Mouse (Mus musculus): ENCODE results near the gene Zfp280d. TPM values are rescaled to one million over a fixed set of nuclear protein-coding genes. Genes with fewer than 3 reads are reported as not detected.
"Not testable (repeated sequence)": the region's sequence is repeated elsewhere in the genome, so short reads cannot be mapped to it uniquely, and the experiment has no call there.

Gene Zfp280d
- polyA plus RNA-seq, 1 experiment from 2014 or later = 38.7 TPM

- no peak for ATAC-seq
- 89% methylated on average over 4 of the region's 4 CpGs for WGBS
Measured at GRCm38 (mm10) chr9:72388934-72389333, 114.3 kb downstream of the Zfp280d start.

DNA sequence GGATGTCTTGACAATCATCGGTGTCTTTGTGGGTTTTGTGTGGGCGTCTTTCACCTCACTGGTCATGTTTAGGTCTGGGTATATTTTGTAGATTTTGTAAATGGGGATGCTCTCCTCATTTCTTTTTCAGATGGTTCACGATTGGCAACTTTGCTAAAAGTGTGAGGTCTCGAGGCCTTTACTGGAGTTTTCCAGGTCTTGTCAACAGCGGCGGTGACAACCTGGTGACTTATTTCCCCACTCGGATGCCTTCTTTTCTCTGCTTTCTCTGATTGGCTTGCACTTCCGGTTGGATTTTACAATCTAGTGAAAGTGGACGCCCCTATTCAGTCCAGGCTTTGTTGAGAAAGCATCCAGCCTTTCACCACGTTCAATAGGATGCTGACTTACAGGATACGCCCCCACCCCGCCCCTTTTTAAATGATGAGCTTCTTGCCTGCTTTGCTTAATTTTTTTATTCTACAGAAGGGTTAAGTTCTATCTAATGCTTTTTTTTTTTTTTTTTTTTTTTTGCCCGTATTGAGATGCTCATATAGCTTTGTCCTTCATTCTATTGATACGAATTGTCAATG, 114.9 kb downstream of the Zfp280d start:
- no peaks in the 10 kb centered on the region for H3K4me1 ChIP-seq (ENCODE audit: control insufficient read depth, insufficient read depth, low read length)
- no peak for ATAC-seq
- no peaks in the 10 kb centered on the region for H3K36me3 ChIP-seq (ENCODE audit: control insufficient read depth, insufficient read depth, low read length)
- H3K27ac ChIP-seq (ENCODE audit: low read depth, low read length) = no peak overlapping the region
- H3K4me3 ChIP-seq (ENCODE audit: low read depth, low read length) = no peak overlapping the region
- no peaks in the 10 kb centered on the region for H3K27me3 ChIP-seq (replicated peaks; ENCODE audit: control insufficient read depth, insufficient read depth, low read length)
- H3K9ac ChIP-seq (ENCODE audit: low read length) = no peak overlapping the region
- DNase-seq (ENCODE audit: low spot score) = no peak
- no peaks in the 10 kb centered on the region for H3K9me3 ChIP-seq (replicated peaks; ENCODE audit: control insufficient read depth, low read length)
- 68% methylated on average over 14 of the region's 14 CpGs for WGBS
- no peak overlapping the region for H3K4me2 ChIP-seq (ENCODE audit: low read length)

More at GRCm38 (mm10) chr9:72388934-72389333, 114.3 kb downstream of the Zfp280d start:
- H3K27me3 ChIP-seq (replicated peaks; ENCODE audit: control insufficient read depth, insufficient read depth, low read length) = no peaks in the 10 kb centered on the region
- H3K4me1 ChIP-seq (ENCODE audit: control insufficient read depth, insufficient read depth, low read length) = no peaks in the 10 kb centered on the region
- no peaks in the 10 kb centered on the region for H3K36me3 ChIP-seq (ENCODE audit: control insufficient read depth, insufficient read depth, low read length)
- no peak overlapping the region for H3K27ac ChIP-seq (ENCODE audit: low read depth, low read length)
- H3K9me3 ChIP-seq (replicated peaks; ENCODE audit: control insufficient read depth, low read length) = no peaks in the 10 kb centered on the region
- H3K4me3 ChIP-seq (ENCODE audit: low read depth, low read length) = no peak overlapping the region
- H3K9ac ChIP-seq (ENCODE audit: low read length) = no peak overlapping the region
- no peak overlapping the region for H3K4me2 ChIP-seq (ENCODE audit: low read length)
- DNase-seq (ENCODE audit: low spot score) = no peak

- no peak for ATAC-seq
- WGBS = 92% methylated on average over 12 of the region's 12 CpGs
- H3K36me3 ChIP-seq (ENCODE audit: control insufficient read depth, insufficient read depth, low read length) = no peaks in the 10 kb centered on the region
Measured at GRCm38 (mm10) chr9:72390321-72391077, 115.8 kb downstream of the Zfp280d start.

GRCm38 (mm10) chr9:72392686-72393085, 118.0 kb downstream of the Zfp280d start:
- Histone ChIP-seq H3K36me3 (ENCODE audit: control insufficient read depth, insufficient read depth, low read length) (no peaks in the 10 kb centered on the region), H3K9ac (ENCODE audit: low read length) (no peak overlapping the region), H3K9me3 (replicated peaks; ENCODE audit: control insufficient read depth, low read length) (no peaks in the 10 kb centered on the region), H3K27ac (ENCODE audit: low read depth, low read length) (no peak overlapping the region), H3K27me3 (replicated peaks; ENCODE audit: control insufficient read depth, insufficient read depth, low read length) (no peaks in the 10 kb centered on the region), H3K4me1 (ENCODE audit: control insufficient read depth, insufficient read depth, low read length) (no peaks in the 10 kb centered on the region), H3K4me2 (ENCODE audit: low read length) (no peak overlapping the region), H3K4me3 (ENCODE audit: low read depth, low read length) (no peak overlapping the region)
- 68% methylated on average over 7 of the region's 7 CpGs for WGBS
- DNase-seq (ENCODE audit: low spot score) (peak; percentile 32), ATAC-seq (no peak)

More at GRCm38 (mm10) chr9:72390321-72391077, 115.8 kb downstream of the Zfp280d start:
- DNase-seq (ENCODE audit: low spot score) = no peak
- Histone ChIP-seq H3K4me1 (ENCODE audit: control insufficient read depth, insufficient read depth, low read length) (no peaks in the 10 kb centered on the region), H3K9me3 (replicated peaks; ENCODE audit: control insufficient read depth, low read length) (no peaks in the 10 kb centered on the region), H3K9ac (ENCODE audit: low read length) (no peak overlapping the region), H3K27ac (ENCODE audit: low read depth, low read length) (no peak overlapping the region), H3K4me2 (ENCODE audit: low read length) (no peak overlapping the region), H3K4me3 (ENCODE audit: low read depth, low read length) (no peak overlapping the region), H3K27me3 (replicated peaks; ENCODE audit: control insufficient read depth, insufficient read depth, low read length) (no peaks in the 10 kb centered on the region)

GRCm38 (mm10) chr9:72393238-72393637, 118.6 kb downstream of the Zfp280d start:
- no peak for ATAC-seq
- peak; percentile 12 for DNase-seq (ENCODE audit: low spot score)
- H3K9me3 ChIP-seq (replicated peaks; ENCODE audit: control insufficient read depth, low read length) = no peaks in the 10 kb centered on the region
- no peak overlapping the region for H3K9ac ChIP-seq (ENCODE audit: low read length)
- H3K4me3 ChIP-seq (ENCODE audit: low read depth, low read length) = no peak overlapping the region
- H3K4me1 ChIP-seq (ENCODE audit: control insufficient read depth, insufficient read depth, low read length) = no peaks in the 10 kb centered on the region
- no peak overlapping the region for H3K4me2 ChIP-seq (ENCODE audit: low read length)
- no peak overlapping the region for H3K27ac ChIP-seq (ENCODE audit: low read depth, low read length)
- H3K27me3 ChIP-seq (replicated peaks; ENCODE audit: control insufficient read depth, insufficient read depth, low read length) = no peaks in the 10 kb centered on the region
- WGBS = 61% methylated on average over 15 of the region's 15 CpGs
- no peaks in the 10 kb centered on the region for H3K36me3 ChIP-seq (ENCODE audit: control insufficient read depth, insufficient read depth, low read length)

- no peaks in the 10 kb centered on the region for H3K27me3 ChIP-seq (replicated peaks; ENCODE audit: control insufficient read depth, insufficient read depth, low read length)
- 57% methylated on average over 8 of the region's 8 CpGs for WGBS
- H3K4me2 ChIP-seq (ENCODE audit: low read length) = no peak overlapping the region
- no peak overlapping the region for H3K27ac ChIP-seq (ENCODE audit: low read depth, low read length)
- ATAC-seq = peak; percentile 40; the same call in 1 of the 2 replicates
- DNase-seq (ENCODE audit: low spot score) = peak; percentile 55
- no peaks in the 10 kb centered on the region for H3K36me3 ChIP-seq (ENCODE audit: control insufficient read depth, insufficient read depth, low read length)
- H3K9me3 ChIP-seq (replicated peaks; ENCODE audit: control insufficient read depth, low read length) = no peaks in the 10 kb centered on the region
- H3K9ac ChIP-seq (ENCODE audit: low read length) = no peak overlapping the region
- no peak overlapping the region for H3K4me3 ChIP-seq (ENCODE audit: low read depth, low read length)
- no peaks in the 10 kb centered on the region for H3K4me1 ChIP-seq (ENCODE audit: control insufficient read depth, insufficient read depth, low read length)
Measured at GRCm38 (mm10) chr9:72393869-72394341, 119.2 kb downstream of the Zfp280d start.

- H3K27ac ChIP-seq (ENCODE audit: low read depth, low read length) = no peak overlapping the region
- H3K4me3 ChIP-seq (ENCODE audit: low read depth, low read length) = no peak overlapping the region
- peaks cover 2% of the 10 kb centered on the region; the same call in 1 of the 2 replicates for H3K4me1 ChIP-seq (ENCODE audit: control insufficient read depth, insufficient read depth, low read length)
- H3K36me3 ChIP-seq (ENCODE audit: control insufficient read depth, insufficient read depth, low read length) = no peaks in the 10 kb centered on the region
- DNase-seq (ENCODE audit: low spot score) = no peak
- no peak overlapping the region for H3K4me2 ChIP-seq (ENCODE audit: low read length)
- H3K27me3 ChIP-seq (replicated peaks; ENCODE audit: control insufficient read depth, insufficient read depth, low read length) = no peaks in the 10 kb centered on the region
- no peak overlapping the region for H3K9ac ChIP-seq (ENCODE audit: low read length)
- H3K9me3 ChIP-seq (replicated peaks; ENCODE audit: control insufficient read depth, low read length) = no peaks in the 10 kb centered on the region
- ATAC-seq = no peak
- 17% methylated on average over 4 of the region's 4 CpGs for WGBS
Measured at GRCm38 (mm10) chr9:72400121-72400520, 125.5 kb downstream of the Zfp280d start.

GRCm38 (mm10) chr9:72401769-72402168, 127.1 kb downstream of the Zfp280d start:
- ATAC-seq; H3K27ac ChIP-seq (ENCODE audit: low read depth, low read length); H3K4me3 ChIP-seq (ENCODE audit: low read depth, low read length); DNase-seq (ENCODE audit: low spot score); H3K9me3 ChIP-seq (replicated peaks; ENCODE audit: control insufficient read depth, low read length); H3K36me3 ChIP-seq (ENCODE audit: control insufficient read depth, insufficient read depth, low read length); H3K4me2 ChIP-seq (ENCODE audit: low read length); H3K4me1 ChIP-seq (ENCODE audit: control insufficient read depth, insufficient read depth, low read length); H3K9ac ChIP-seq (ENCODE audit: low read length); H3K27me3 ChIP-seq (replicated peaks; ENCODE audit: control insufficient read depth, insufficient read depth, low read length): not testable (repeated sequence)
- 82% methylated on average over 4 of the region's 4 CpGs for WGBS

GRCm38 (mm10) chr9:72403421-72403820, 128.8 kb downstream of the Zfp280d start:
- H3K9ac ChIP-seq (ENCODE audit: low read length) = no peak overlapping the region
- H3K4me2 ChIP-seq (ENCODE audit: low read length) = no peak overlapping the region
- DNase-seq (ENCODE audit: low spot score) = no peak
- 70% methylated on average over 6 of the region's 6 CpGs for WGBS
- no peaks in the 10 kb centered on the region for H3K36me3 ChIP-seq (ENCODE audit: control insufficient read depth, insufficient read depth, low read length)
- no peaks in the 10 kb centered on the region for H3K27me3 ChIP-seq (replicated peaks; ENCODE audit: control insufficient read depth, insufficient read depth, low read length)
- no peaks in the 10 kb centered on the region for H3K9me3 ChIP-seq (replicated peaks; ENCODE audit: control insufficient read depth, low read length)
- no peak overlapping the region for H3K27ac ChIP-seq (ENCODE audit: low read depth, low read length)
- ATAC-seq = no peak
- peaks cover 2% of the 10 kb centered on the region; the same call in 1 of the 2 replicates for H3K4me1 ChIP-seq (ENCODE audit: control insufficient read depth, insufficient read depth, low read length)
- H3K4me3 ChIP-seq (ENCODE audit: low read depth, low read length) = no peak overlapping the region

Data from forebrain, embryonic 14.5 days (tissue).